Mouse (Mus musculus) heart, postnatal 14 days (tissue): ENCODE measurements at regions not wholly inside any gene's neighbourhood (a gene's known extent, or its start where the extent isn't known, plus 50 kb on each side); places are given as distances from the start of the nearest gene placed in this dataset.

ENCODE experiments used
- DNase-seq, 2 experiments: peaks; one replicate each; pipeline ENCODE4 v3.0.0; 2021 to 2022
- intact Hi-C: fragments of 180-260 bp; cut with DNase I; formaldehyde crosslinking; loops from one replicate; pipeline ENCODE4 v1.15.1; 2025

DNA sequence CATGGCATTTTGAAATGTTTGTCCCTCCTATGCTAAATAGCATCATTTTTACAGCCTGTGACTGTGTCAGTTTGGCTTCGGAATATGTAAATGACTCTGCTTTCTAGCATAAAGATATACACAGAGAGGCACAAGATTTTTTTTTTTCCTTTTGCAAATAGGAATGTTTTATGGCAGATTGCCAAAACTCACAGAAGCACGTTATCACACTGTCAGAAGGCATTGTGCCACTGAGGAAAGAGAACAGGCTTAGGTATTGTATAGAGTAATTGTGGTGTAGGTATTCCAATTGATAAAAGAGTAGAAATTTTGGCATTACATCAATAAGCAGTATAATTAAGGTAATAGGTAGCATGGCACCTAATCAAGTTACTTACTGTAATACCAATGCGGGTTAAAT lies 988.5 kb upstream of the Tenm2 start:
- intact Hi-C loops, result no loop called here
- no peak for DNase-seq

GRCm38 (mm10) chr11:38203347-38203746 lies 967.6 kb upstream of the Tenm2 start:
- DNase-seq, result no peak
- intact Hi-C loops, result no loop called here

DNA sequence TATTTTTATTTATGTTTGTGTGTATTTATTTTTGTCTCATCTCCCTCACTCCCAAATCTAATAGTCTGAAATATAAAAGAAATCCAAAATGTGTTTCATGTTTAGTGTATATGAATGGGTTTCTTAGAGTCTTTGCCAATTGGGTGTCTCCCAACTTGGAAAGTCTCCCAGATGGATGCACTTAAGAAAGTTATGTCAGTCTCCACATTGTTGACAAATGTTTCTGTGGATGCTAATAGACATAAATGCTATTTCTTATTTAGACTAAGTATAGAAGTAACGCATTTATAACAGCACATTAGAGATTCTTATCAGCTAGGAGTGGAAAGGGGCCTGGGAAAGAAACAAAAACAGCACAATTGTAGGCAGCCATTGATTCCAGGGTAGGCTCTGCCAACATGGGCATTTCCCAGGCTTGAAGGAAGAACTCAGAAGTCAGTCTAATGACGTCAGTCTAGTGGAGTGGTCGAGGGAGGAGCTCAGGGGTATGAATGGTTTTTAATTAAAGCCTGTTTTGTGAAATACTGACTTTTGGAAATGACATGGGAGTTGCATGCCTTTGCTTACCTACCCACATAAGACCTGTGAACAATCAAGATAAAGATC lies 965.5 kb upstream of the Tenm2 start:
- intact Hi-C loops, result no loop called here
- no peak for DNase-seq

DNA sequence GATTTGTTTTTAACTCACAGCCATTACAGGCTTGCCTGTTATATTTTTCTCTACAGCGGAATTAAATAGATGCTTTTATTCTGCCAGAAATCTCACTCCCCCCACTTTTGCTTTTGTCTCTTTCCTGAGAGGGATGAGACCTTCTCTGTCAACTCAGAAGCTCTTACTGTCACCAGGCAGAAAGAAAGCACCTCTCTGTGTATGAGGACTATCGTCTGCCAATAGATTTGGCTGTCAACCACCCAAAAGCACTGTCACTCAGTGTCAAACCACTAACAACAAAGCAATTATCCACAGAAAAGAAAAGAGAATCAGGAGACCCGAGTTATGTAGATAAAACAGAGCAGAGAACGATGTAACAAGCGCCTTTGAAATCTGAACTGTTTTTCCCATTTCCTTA lies 958.0 kb upstream of the Tenm2 start:
- DNase-seq, result no peak
- intact Hi-C loops, result no loop called here

GRCm38 (mm10) chr11:38191895-38192547 lies 956.3 kb upstream of the Tenm2 start:
- intact Hi-C loops, result no loop called here
- DNase-seq, result no peak

DNA sequence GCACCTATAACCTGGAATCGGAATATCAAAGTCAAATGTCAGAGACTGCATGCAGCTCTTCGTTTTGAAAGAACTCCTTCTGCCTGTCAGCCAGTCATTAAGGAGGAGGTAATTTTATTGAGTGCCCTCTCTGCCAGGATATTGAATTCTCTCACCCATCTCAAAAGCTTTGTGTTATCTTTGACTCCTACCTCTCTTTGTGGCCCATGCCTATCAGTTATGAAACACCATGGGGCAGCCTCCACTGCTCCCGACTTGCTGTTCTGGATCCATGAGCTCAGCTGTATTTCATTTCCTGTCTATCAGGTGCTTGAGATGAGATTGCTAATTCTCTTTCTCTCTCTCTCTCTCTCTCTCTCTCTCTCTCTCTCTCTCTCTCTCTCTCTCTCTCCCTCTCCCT lies 955.7 kb upstream of the Tenm2 start:
- DNase-seq, result no peak

GRCm38 (mm10) chr11:38170721-38171120 lies 935.0 kb upstream of the Tenm2 start:
- DNase-seq, result no peak
- intact Hi-C loops, result no loop called here

More for the DNA sequence above, 955.7 kb upstream of the Tenm2 start:
- intact Hi-C loops, result no loop called here

- no peak for DNase-seq
- intact Hi-C loops, result no loop called here
Measured at GRCm38 (mm10) chr11:38158310-38158709, 922.5 kb upstream of the Tenm2 start.

- DNase-seq, result no peak
- intact Hi-C loops, result no loop called here
Measured at GRCm38 (mm10) chr11:38156944-38157343, 921.2 kb upstream of the Tenm2 start.

DNA sequence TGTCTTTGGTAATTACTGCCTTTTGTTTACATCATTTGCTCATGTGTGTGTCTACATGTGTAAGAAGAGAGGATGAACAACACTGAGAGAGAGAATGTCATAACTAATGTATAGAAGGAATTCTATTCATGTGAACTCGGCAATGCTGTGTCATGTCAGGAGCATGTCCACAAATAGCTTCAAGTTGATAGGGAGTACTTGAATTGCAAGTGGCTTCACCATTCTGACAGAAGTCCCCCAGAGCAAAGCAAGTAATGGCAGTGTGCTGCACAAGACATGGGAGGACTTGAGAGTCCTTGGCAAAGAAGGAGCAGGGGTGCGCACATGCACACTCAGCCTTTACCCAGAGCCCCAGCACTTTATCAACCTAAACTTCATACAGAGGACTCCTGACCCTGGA lies 919.9 kb upstream of the Tenm2 start:
- intact Hi-C loops, result no loop called here
- no peak for DNase-seq

- intact Hi-C loops, result no loop called here
- DNase-seq, result no peak
Measured at GRCm38 (mm10) chr11:38143436-38143835, 907.7 kb upstream of the Tenm2 start.

- intact Hi-C loops, result no loop called here
- no peak for DNase-seq
Measured at GRCm38 (mm10) chr11:38128851-38129250, 893.1 kb upstream of the Tenm2 start.

DNA sequence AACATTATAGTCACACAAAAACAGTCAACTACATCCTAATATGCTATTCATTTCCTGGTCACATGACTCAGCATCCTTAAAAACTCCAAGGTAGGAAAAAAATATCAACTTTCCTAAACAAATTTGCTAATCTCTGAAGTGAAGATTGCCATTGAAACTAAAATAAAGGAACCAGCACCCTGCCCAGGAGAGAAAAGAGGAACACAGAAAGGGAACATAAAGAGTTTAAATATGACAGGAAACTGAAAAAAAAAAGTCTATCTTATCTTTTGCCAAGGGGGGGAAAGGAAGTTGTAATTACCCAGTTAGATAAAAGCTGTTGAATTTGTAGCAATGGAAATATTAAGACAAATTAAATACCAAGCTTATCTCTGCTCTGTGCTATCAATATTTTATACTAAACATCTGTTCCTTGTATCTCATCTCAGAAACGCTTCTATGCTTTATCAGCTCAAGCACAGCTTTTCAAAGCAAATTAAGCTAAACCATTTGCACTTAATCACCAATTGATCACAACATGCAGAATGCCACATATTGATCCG lies 888.1 kb upstream of the Tenm2 start:
- intact Hi-C loops, result no loop called here
- DNase-seq, result no peak

GRCm38 (mm10) chr11:38122474-38122873 lies 886.7 kb upstream of the Tenm2 start:
- no peak for DNase-seq
- intact Hi-C loops, result no loop called here

GRCm38 (mm10) chr11:38121051-38121616 lies 885.4 kb upstream of the Tenm2 start:
- DNase-seq, result no peak
- intact Hi-C loops, result no loop called here

- intact Hi-C loops, result no loop called here
- DNase-seq, result no peak
Measured at GRCm38 (mm10) chr11:38117741-38118140, 882.0 kb upstream of the Tenm2 start.

DNA sequence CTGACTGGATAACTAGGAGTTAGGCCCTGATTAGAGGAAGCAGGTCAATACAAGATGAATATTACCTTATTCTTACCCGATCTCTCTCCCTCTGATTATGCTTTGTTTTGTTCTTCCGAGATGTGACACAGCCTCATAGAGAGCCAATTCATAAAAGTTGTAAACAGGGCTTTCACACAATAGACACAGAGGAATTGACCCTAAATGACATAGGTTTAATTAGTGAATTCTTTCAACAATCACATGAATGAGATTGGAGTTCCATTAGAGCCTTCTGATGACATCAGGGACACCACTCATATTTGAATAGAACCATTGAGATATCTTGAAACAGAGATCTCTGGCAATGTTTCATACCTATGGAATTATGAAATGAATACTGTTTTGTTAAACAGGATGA lies 856.4 kb upstream of the Tenm2 start:
- no peak for DNase-seq
- intact Hi-C loops, result no loop called here

- DNase-seq, result no peak
- intact Hi-C loops, result no loop called here
Measured at GRCm38 (mm10) chr11:38075171-38075732, 839.5 kb upstream of the Tenm2 start.

GRCm38 (mm10) chr11:38069635-38070034 lies 833.9 kb upstream of the Tenm2 start:
- intact Hi-C loops, result no loop called here
- no peak for DNase-seq

DNA sequence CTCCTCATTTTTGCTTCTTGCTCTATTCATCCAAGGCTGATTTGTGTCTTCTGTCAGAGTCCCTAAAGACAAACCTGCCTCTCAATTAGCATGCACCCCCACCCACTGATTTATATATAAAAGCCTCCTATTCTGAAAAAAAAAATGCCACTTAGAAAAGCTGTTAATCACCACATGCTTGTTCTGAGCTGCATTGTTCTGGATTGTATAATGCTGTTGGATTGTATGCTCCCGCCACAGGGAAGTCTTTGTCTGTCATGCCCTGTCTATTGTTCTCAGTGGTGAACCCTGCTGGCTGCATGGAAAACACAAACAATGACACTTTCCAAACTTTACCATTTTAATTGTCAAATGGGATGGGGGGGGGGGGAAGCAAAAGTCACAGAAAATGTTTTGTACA lies 831.9 kb upstream of the Tenm2 start:
- no peak for DNase-seq
- intact Hi-C loops, result no loop called here

- DNase-seq, result peak in 1 of 2 experiments; percentile 2
- intact Hi-C loops, result no loop called here
Measured at GRCm38 (mm10) chr11:38066091-38066490, 830.3 kb upstream of the Tenm2 start.

DNA sequence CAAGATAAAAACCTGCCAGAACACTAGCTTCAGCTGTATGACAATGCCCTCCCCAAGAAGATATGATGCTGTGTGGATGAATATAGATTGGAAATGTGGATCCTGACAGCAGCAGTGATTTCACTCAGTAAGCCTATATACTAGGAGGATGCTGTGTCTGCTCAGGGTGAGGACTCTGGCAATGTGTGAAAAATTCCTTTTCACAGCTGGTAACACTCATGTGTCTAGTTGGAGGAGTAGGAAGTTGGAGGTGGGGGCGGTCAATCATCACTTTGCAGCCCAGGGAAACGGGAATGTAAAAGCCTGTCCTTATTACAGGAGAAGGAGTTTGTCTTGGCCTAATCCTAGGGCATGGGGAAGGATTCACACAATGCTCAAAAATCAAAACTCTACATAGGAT lies 824.3 kb upstream of the Tenm2 start:
- no peak for DNase-seq

More for the DNA sequence above, 824.3 kb upstream of the Tenm2 start:
- intact Hi-C loops, result no loop called here
